Comparison of ENCODE assay signal across 9 mouse cellular contexts in the genomic region with DNA sequence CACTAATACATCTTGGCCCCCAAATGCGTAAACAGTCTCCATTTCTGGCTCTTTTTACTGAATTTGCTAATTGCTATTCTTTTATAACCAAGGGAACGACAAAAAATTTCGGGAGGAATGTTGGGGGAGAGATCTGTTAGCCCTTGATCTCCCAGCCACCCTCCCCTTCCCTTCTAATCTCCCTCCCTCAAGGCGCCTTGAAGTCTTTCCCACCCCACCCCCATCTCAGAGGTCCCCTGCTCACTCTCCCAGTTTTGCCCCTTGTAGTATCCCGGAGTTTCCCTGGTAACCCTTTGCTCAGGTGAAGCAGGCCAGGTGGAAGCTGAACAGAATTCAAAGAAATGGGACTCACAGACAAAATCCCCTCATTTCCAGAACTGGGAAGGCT. TPM values are rescaled to one million over a fixed set of nuclear protein-coding genes. Genes with fewer than 3 reads are reported as not detected.
DNase-seq lines count a peak whose midpoint lies in the region; ATAC-seq lines count a peak whose summit lies in the region.
"Had no signal": no experiment of that assay in that cellular context is flagged by ENCODE, and none has a peak within 500 bp of the region (broad histone marks: within the 10 kb centered on the region; RNA-seq: fewer than 3 reads in every experiment).

No protein-coding gene starts in this region.

- peak overlapping the region; percentile 94 for H3K27ac ChIP-seq in heart, embryonic 12.5 days (ENCODE audit: poor library complexity, severe bottlenecking)
- H3K27ac ChIP-seq in embryonic facial prominence, embryonic 12.5 days = peak overlapping the region; percentile 38; the same call in 1 of the 2 replicates
- H3K27ac ChIP-seq in hindbrain, embryonic 14.5 days = no peak overlapping the region
- H3K27ac ChIP-seq in midbrain, embryonic 13.5 days = no peak overlapping the region

- H3K9me3 ChIP-seq in heart, embryonic 12.5 days (replicated peaks) = 0 out of 2 replicates have a peak, but pooled peaks cover 3% of the 10 kb centered on the region
- H3K9me3 ChIP-seq in embryonic facial prominence, embryonic 12.5 days = no peaks in the 10 kb centered on the region
- no peaks in the 10 kb centered on the region for H3K9me3 ChIP-seq in hindbrain, embryonic 14.5 days (ENCODE audit: control insufficient read depth, low read length)
- H3K9me3 ChIP-seq in midbrain, embryonic 13.5 days = no peaks in the 10 kb centered on the region

- WGBS in heart, embryonic 12.5 days = 2% methylated on average over 5 of the region's 5 CpGs
- WGBS in embryonic facial prominence, embryonic 12.5 days = 9% methylated on average over 5 of the region's 5 CpGs
- WGBS in hindbrain, embryonic 14.5 days = 7% methylated on average over 5 of the region's 5 CpGs
- WGBS in midbrain, embryonic 13.5 days = 5% methylated on average over 5 of the region's 5 CpGs

- H3K27me3 ChIP-seq in heart, embryonic 12.5 days (replicated peaks) = no peaks in the 10 kb centered on the region
- no peaks in the 10 kb centered on the region for H3K27me3 ChIP-seq in embryonic facial prominence, embryonic 12.5 days
- no peaks in the 10 kb centered on the region for H3K27me3 ChIP-seq in hindbrain, embryonic 14.5 days (ENCODE audit: control insufficient read depth, insufficient read depth, low read length)
- no peaks in the 10 kb centered on the region for H3K27me3 ChIP-seq in midbrain, embryonic 13.5 days

- peak overlapping the region; percentile 70 for H3K9ac ChIP-seq in heart, embryonic 12.5 days
- H3K9ac ChIP-seq in embryonic facial prominence, embryonic 12.5 days = no peak overlapping the region
- peak overlapping the region; percentile 3 for H3K9ac ChIP-seq in hindbrain, embryonic 14.5 days
- peak overlapping the region; percentile 42; the same call in 1 of the 2 replicates for H3K9ac ChIP-seq in midbrain, embryonic 13.5 days (replicated peaks)

- ATAC-seq in heart, embryonic 12.5 days (ENCODE audit: insufficient number of reproducible peaks, low FRiP score) = peak; percentile 51; the same call in 1 of the 2 replicates
- ATAC-seq in embryonic facial prominence, embryonic 12.5 days (ENCODE audit: insufficient number of reproducible peaks, insufficient read depth, low FRiP score, low TSS enrichment) = no peak
- ATAC-seq in hindbrain, embryonic 14.5 days (ENCODE audit: low FRiP score) = no peak
- ATAC-seq in midbrain, embryonic 13.5 days = no peak

- peaks cover 22% of the 10 kb centered on the region for H3K4me1 ChIP-seq in heart, embryonic 12.5 days (replicated peaks)
- H3K4me1 ChIP-seq in embryonic facial prominence, embryonic 12.5 days = peaks cover 8% of the 10 kb centered on the region; the same call in 1 of the 2 replicates
- peaks cover 11% of the 10 kb centered on the region; the same call in 1 of the 2 replicates for H3K4me1 ChIP-seq in hindbrain, embryonic 14.5 days (replicated peaks; ENCODE audit: control insufficient read depth, insufficient read depth, low read length)
- peaks cover 15% of the 10 kb centered on the region for H3K4me1 ChIP-seq in midbrain, embryonic 13.5 days (replicated peaks)

- peak overlapping the region; percentile 40 for H3K4me3 ChIP-seq in heart, embryonic 12.5 days
- peak overlapping the region; percentile 26 for H3K4me3 ChIP-seq in embryonic facial prominence, embryonic 12.5 days
- H3K4me3 ChIP-seq in hindbrain, embryonic 14.5 days (replicated peaks; ENCODE audit: low read length) = peak overlapping the region; percentile 25
- peak overlapping the region; percentile 33 for H3K4me3 ChIP-seq in midbrain, embryonic 13.5 days (replicated peaks)

- DNase-seq in heart, adult 11 months = no peak
- no peak for DNase-seq in hindbrain, embryonic 14.5 days (ENCODE audit: low spot score)
- no peak for DNase-seq in urinary bladder, adult 2 months (ENCODE audit: low spot score)
- no peak for DNase-seq in retina, postnatal 1 day
- DNase-seq in urinary bladder, adult 18-20 months (ENCODE audit: low spot score in 2 of 2) = no peak

- peaks cover 11% of the 10 kb centered on the region; the same call in 1 of the 2 replicates for H3K36me3 ChIP-seq in heart, embryonic 12.5 days
- H3K36me3 ChIP-seq in embryonic facial prominence, embryonic 12.5 days = no peaks in the 10 kb centered on the region
- H3K36me3 ChIP-seq in hindbrain, embryonic 14.5 days (replicated peaks; ENCODE audit: control insufficient read depth, insufficient read depth) = no peaks in the 10 kb centered on the region
- no peaks in the 10 kb centered on the region for H3K36me3 ChIP-seq in midbrain, embryonic 13.5 days

- H3K4me2 ChIP-seq in heart, embryonic 12.5 days = peak overlapping the region; percentile 65
- peak overlapping the region; percentile 43 for H3K4me2 ChIP-seq in embryonic facial prominence, embryonic 12.5 days (replicated peaks)
- peak overlapping the region; percentile 59 for H3K4me2 ChIP-seq in hindbrain, embryonic 14.5 days (replicated peaks)
- H3K4me2 ChIP-seq in midbrain, embryonic 13.5 days (replicated peaks) = peak overlapping the region; percentile 63

RNA-seq across cellular contexts. Expression of a gene that starts 37.0 kb away (rescaled TPM):
- polyA plus RNA-seq in heart, embryonic 12.5 days (2016; fragmentation: Nextera tagmentation; extraction: Ambion mirVana) = 0.46 and 0.55 TPM in 2 replicates
- polyA plus RNA-seq in embryonic facial prominence, embryonic 12.5 days (2016; fragmentation: Nextera tagmentation; extraction: Ambion mirVana) = 0.40 and 0.41 TPM in 2 replicates
- polyA plus RNA-seq in hindbrain, embryonic 14.5 days (2014; fragmentation: Nextera tagmentation; extraction: Ambion mirVana) = 0.25 and 0.27 TPM in 2 replicates
- 0.15 and 0.36 TPM in 2 replicates for polyA plus RNA-seq in midbrain, embryonic 13.5 days (2015; fragmentation: Nextera tagmentation; extraction: Ambion mirVana)
- polyA plus RNA-seq in urinary bladder, adult 2 months (2012; rRNA removed) = 0.16 and 0.22 TPM in 2 replicates
- polyA plus RNA-seq: thymus, adult 2 months had no signal

Comparison
In these comparisons a context has a peak if more than half of its experiments do, and no peak if none do; other contexts are left out.
1. H3K27ac ChIP-seq: peak in heart, embryonic 12.5 days (single experiment) and embryonic facial prominence, embryonic 12.5 days (single experiment); none in hindbrain, embryonic 14.5 days (single experiment) and midbrain, embryonic 13.5 days (single experiment).
2. Peak in every context shown above with its lines, with median percentiles within 50 percentile points of each other: H3K4me2 ChIP-seq and H3K4me3 ChIP-seq.